Mouse (Mus musculus): ENCODE results near the gene Knop1.

Knop1 gene

DNA sequence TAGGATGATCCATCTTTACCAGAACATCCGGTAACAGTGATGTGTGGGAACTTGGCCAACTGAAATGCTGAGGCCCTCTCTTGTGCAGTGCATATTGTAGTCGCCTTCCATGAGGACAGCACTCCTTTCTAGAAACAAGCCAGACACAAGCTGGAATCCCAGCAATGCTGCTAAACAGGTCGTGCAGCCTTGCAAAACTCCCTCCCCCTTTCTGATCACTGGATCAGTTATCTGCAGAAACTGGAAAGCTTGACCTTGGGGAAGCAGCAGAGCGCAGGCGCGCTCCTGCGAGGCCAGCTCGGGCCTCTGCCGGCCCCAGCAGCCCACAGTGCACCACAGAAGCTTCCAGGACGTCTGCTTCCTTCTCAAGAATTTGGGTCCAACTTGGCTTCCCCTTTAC lies 7.3 kb downstream of the Knop1 start:
- peak; percentile 21 for DNase-seq (ENCODE audit: low spot score)

DNA sequence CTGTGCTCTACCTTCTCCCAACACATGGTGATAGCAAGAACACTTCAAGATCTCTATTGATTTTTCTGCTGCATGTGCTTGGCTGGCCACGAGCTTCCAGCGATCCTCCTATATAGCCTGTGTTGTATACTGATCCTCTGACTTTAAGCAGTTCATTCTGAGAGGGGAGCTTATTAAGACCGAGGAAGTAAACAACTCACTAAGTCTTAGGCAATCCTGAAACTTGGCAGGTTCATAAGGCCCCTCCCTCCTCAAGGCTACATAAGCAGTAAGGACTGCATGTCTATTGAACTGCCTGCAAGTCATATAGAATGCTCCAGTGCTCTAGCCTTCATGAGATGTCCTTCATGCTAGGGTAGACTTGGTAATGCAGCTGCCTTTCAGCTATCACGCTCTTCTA lies 9.7 kb downstream of the Knop1 start:
- DNase-seq (ENCODE audit: low spot score), result no peak

DNA sequence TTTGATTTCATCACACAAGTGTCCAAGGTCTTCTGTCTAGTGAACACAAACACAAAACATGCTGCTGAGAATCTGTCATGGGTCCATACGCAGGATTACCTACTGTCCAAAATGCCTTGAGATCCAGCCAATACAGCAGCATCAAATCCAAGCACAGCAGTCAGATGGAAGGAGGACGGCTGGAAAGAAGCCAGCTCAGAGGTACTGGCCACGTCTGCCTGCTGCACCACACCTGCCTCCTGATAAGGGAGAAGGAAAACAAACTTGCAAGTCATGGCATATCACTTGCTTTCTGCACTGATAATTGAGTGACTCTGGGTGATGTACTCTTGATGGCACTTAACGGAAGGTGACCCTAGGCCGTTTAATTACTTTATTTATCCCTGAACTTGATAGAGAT lies 10.9 kb downstream of the Knop1 start:
- DNase-seq (ENCODE audit: low spot score), result no peak

DNA sequence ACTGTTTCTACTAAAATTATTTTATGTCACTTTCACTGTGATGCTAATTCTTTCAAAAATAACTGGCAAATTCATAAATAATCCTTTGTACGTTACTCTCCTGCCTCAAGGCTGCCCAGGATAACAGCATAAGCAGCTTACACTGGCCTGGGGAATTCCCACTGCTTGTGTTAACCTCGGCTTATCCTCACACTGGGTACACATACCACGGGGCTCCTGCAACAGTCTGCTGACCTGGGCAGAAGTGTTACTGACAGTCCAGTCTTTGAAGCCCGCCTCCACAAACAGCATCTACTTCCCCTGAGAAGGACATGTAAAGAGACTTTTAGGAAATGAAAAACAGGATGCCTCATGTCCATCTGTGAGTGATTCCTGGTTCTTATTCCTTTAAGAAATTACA lies 13.1 kb downstream of the Knop1 start:
- DNase-seq (ENCODE audit: low spot score), result no peak

DNA sequence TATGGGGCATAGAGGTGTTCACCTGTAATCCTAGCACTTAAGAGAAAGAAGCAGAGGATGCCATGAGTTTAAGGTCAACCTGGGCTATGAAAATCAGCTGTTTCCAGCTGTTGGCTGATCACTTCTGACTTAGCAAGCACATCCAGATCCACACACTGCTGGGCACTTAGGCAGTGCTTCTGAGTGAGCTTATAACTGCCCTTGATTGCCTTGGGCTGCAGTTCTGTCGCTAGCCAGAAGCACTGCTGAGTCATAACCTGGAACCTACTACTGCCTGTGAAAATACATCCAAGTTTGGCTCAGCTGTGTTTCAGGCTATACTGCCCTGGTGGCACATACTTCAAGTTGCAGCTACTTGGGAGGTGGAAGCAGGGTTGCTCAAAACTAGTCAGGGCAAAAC lies 14.3 kb downstream of the Knop1 start:
- no peak for DNase-seq (ENCODE audit: low spot score)

DNA sequence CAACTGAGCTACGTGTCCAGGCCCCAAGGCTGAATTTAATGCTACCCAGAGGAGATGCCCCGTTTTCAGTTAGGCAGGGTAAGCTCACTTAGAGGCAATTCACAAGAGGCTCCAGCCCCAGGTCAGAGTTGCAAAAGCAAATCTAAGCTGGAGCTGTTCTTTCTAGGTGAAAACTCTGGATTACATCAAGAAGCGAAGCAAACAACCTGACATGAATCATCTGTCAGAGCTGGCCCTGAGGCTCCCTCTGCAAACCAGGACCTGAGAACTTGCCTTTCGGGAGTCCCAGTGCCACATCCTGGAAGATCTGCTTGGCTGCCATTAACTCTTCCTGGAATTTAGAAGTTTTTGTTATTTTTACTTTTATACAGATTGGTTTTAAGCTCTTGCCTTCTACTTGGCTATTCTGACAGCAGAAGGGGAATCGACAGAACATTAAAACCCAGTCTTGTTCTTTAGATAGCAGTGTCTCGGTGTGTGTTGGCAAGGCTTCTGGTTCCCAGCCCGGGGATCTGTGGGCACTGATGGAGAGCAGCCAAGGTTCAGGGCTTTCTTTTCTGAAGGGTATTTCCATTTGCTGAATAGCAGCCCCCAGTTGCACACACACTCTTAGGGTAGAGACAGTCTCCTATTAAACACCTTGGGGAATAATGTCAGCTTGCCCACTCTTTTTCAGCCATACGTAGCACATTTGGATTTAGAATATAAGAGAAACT lies 14.9 kb downstream of the Knop1 start:
- no peak for DNase-seq (ENCODE audit: low spot score)

DNA sequence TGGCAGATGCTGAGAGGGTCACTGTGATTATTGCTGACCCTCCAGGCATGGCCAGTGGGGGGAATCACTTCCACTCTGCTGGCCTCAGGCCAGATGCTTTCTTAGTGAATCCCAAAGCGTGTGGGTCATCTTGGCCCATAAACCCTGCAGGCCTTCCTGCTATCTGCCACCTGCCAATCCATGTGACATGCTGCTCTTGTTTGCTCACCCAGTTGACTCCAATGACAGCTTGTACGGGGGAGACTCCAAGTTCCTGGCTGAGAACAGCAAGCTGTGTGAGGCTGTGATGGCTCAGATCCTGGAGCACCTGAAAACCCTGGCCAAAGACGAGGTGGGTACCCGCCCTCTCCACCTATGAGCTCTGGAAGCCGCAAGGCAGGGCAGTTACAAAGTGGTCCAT lies 18.2 kb downstream of the Knop1 start:
- DNase-seq (ENCODE audit: low spot score), result no peak

DNA sequence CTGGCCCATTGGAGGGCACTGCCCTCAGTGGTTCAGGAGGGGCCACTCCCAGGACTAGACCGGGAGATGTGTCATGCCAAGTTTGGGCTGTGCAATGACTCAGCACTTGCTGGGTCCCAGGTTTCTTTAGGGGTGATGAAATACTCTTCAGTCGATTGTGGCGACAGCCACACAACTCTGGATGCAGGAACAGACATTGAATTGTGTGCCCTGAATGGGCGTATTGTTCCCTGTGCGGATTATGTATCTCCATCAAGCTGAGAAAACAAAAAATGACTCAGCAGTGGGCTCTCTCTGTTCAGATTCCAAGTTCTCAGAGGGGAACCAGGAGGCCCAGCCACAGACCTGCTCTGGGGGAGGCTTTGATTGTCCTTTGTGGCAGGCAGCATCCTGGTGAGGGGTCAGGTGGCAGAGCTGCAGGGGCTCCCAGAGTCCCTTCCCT lies 28.1 kb downstream of the Knop1 start:
- no peak for DNase-seq (ENCODE audit: low spot score)

DNA sequence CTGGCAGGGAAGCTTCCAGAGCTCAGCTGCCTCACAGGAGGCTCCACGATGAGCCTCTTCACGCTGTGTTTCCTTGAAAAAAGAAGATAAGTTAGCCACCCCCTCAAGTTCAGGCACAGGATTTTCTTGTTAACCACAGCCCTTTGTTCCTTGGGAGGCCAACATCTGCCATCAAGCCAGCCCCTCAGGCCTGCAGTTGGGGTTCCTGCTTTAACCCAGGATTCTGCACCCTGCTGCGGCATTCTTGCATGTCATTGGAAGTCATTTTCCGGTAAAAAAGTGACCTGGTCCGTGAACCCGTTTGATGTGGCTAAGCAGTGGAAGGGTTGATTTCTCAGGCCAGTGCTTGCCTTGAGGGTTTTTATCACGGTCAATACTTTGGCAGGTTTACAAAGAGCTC lies 31.6 kb downstream of the Knop1 start:
- no peak for DNase-seq (ENCODE audit: low spot score)

DNA sequence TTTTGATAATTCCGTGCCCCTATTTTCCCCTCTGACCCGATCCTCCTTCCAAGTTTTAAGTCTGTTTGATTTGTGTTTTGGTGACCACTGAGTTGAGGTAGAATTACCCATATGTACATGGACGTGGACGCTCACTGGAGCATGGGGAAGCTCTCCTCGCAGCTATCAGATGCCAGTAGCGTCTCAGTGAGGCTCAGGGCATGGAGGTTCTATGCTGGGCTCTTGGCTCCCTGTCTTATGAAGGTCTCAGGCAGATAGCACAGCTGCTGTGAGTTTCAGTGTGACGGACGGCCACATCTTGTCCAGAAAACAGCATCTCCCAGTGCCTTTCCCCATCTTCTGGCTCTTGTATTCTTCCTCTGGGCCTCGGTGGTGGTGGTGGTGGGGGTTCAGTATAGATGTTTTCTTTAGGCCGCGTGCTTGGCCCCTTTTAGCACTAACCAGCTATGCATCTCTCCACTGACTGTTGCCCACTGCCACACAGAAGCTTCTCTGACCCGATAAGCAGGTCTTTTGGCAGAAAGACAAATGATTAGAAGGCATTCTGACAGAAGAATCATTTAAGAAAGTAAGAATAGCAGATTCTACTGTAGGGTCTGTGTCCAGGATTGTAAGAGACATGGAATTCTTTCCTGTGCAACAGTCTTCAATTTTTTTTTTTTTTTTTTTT lies 34.0 kb downstream of the Knop1 start:
- DNase-seq (ENCODE audit: low spot score), result no peak

DNA sequence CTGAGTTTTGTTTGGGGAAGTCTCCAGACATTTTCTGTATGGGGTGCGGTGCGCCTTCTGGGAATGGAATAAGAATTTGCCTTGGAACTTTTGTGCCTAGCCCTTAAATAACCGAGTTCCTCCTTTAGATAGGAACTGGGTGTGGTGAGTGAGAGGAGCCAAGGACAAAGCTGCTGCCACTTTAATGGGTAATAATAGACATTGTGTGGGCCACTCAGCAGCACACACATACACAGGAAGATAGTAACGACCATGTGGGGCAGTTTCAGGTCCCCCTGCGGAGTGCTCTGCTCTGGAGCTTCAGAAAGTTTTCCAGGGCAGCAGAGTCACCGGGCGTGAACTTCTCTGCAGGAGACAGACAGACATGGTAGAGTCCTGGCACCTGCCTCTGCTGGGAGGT lies 34.7 kb downstream of the Knop1 start:
- no peak for DNase-seq (ENCODE audit: low spot score)

DNA sequence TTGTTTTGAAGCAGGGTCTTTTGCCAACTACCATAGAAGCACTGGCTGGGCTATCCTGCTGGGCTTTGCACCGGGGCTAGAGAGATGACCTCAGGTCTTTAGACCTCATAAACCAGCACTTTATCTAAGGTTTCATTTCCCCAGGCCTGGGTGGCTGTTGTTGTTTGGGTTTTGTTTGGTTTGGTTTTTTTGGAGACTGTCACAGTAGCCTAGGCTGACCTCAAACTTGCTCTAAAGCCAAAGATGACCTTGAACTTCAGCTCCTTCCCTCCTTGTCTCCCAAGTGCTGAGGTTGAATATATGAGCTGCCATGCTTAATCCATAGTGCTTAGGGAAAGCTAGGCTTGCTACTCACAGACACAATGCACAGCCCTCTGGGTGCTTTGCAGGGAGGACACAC lies 36.4 kb downstream of the Knop1 start:
- no peak for DNase-seq (ENCODE audit: low spot score)

DNA sequence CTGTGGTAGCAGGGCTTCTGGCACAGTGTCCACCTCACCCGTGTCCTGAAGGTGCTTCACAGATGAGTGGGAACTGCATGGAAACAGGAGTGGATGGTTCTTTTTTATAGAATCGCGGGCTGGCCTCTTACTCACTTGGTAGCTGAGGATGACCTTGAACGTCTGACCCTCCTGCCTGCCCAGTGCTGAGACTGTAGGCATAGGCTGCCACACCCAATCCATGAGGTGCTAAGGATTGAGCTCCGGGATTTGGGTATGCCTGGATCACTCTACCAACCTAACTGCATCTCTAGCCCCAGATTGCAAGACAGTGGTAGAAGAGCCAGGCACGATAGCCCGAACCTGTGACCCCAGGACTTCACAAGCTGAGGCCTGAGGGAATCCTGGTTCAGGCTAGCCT lies 38.3 kb downstream of the Knop1 start:
- DNase-seq (ENCODE audit: low spot score), result no peak

DNA sequence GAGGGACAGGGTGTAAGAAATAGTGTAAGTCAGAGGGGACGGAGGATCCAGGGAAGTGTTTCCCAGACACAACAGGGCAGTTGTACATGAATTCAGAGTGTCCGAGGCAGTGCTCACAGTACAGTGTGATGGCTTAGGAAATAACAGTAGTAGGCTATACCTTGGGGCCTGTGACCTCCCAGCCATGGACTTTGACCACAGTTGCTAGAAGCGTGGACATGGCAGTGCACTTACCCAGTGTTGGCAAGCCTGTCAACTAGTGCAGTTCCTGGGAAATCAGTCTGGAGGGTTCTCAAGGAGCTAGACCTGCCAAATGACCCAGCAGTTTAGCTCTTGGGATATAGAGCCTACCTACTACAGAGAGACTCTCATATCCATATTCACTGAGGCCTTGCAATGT lies 39.8 kb downstream of the Knop1 start:
- no peak for DNase-seq (ENCODE audit: low spot score)

DNA sequence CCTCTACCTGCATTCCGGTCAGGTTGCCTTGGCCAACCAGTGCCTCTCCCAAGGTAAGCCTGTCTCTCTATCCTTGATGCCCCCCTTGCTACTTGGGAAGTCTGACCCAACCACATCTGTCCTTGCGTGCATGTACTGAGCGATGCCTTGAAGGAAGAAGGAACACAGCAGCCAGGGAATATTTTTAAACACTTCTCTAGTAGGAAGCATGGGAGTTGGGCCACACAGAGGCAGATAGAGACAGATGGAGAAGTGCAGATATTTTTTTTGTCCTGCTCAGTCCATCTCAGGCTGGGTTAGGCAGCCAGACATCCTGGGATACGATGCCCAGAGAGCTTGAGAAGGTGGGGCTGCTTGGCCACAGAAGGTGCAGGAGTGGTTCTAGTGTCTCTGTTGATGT lies 42.5 kb downstream of the Knop1 start:
- no peak for DNase-seq (ENCODE audit: low spot score)

DNA sequence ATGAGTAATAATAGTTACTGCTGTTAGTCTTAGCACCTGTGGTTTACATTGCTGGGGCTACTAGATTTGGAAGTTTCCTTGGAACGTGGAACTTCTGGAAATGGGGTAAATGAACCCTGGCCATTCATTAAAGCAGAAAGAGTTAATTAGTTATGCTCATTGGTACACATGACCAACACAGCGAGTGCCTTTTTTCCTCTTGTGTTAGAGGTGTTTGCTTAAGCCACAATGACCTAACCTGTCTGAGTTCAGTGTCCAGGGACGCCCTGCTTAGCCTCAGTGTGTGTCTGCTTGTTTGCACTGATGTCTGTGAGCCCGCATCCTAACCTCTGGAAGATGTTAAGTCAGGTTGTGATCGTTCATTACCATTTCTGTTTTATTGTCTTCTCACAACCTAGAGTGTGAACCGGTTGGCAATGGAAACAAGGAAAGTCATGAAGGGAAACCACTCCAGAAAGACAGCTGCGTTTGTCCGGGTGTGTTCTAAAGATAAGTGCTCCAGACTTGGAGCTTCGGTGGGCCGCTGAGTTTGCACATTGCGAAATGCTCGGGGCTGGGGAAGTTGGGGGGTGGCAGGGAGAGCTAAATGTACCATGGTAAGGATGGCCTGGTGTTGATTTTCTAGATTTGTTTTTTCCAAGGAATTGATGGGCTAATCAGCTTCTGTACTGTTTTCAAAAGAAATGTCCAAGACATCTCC lies 44.5 kb downstream of the Knop1 start:
- DNase-seq (ENCODE audit: low spot score), result no peak

DNA sequence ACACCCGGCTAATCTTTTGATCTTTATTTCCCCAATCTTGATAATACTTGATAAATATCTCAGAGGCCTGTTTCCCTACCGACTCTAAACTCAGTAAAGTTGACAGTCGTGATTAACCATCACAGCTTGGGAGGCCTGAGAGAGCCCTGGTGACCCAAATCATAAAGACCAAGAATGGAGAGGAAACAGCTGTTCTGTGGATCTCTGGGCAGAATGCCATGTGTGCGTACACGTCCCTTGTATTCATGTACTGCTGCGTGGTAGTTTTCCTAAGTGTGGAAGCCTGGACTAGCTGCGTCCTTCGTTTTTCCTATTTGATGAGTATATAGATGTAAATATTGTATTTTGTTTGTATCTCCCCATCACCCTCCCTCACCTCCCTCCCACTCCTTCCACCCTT lies 48.2 kb downstream of the Knop1 start:
- no peak for DNase-seq (ENCODE audit: low spot score)

DNA sequence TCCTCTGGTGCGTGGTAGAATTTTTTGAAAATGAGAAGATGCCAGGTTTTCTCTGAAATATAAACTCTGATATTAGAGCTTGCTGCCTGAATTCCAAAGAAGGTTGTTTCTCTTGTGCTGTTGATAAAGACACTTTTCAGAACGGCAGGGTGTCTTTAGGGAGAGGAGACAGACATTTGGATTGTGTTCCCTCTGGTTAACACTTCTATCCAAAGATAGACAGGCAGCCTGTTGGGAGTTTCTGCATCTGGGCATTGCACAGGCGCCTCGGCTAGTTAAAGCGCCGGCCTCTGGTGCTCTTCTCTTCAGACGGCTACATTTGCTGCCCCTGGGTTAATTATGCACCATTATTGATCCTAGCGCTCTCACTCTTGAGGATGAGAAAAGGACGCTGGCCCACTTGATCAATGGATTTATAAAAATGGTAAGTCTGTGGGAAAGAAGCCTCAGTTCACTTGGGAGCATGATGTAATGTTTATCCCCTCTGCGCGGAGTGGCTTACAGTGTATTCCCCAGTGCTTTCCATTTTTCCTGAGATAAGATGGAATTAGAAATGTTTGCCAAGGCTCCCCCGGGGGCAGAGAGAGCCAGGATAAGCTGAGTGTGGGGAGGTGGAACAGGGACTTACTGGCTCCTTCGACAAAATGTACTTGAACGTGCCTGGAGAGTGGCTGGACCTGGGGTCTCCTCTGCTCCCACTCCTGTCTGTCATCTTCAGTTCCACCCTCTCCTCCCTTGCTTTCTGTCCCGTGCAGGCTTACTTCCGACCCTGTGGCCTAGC lies 49.2 kb downstream of the Knop1 start:
- no peak for DNase-seq (ENCODE audit: low spot score)

DNA sequence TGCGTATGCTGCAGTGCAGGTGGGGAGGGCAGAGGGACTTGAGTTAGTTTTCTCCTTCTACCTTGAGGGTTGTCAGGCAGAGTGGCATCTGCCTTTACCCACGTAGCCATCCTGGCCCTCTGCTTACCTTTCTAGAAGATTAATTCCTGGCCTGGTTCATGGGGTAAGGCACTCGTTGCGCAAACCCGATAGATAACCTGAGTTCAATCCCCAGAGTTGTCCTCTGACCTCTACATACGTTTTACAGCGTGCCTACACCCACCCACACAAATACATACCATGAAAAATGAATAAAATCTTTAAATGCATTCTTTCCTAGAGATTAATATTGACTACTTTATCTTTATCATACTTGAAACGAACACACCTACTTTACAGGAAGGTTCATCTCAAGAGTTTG lies 52.6 kb downstream of the Knop1 start:
- no peak for DNase-seq (ENCODE audit: low spot score)

DNA sequence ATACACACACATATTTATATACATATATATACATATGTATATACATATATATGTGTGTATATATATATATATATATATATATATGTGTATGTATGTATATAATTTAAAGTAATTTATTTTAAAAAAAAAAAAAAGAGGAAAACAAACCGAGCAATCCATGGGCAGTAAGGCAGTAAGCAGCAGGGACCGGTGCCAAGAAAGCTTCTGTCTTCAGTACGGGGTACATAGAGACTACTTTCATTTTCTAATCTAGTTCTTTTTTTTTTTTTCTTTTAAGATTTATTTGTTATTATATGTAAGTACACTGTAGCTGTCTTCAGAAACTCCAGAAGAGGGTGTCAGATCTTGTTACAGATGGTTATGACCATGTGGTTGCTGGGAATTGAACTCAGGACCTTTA lies 54.3 kb downstream of the Knop1 start:
- DNase-seq (ENCODE audit: low spot score), result no peak

DNA sequence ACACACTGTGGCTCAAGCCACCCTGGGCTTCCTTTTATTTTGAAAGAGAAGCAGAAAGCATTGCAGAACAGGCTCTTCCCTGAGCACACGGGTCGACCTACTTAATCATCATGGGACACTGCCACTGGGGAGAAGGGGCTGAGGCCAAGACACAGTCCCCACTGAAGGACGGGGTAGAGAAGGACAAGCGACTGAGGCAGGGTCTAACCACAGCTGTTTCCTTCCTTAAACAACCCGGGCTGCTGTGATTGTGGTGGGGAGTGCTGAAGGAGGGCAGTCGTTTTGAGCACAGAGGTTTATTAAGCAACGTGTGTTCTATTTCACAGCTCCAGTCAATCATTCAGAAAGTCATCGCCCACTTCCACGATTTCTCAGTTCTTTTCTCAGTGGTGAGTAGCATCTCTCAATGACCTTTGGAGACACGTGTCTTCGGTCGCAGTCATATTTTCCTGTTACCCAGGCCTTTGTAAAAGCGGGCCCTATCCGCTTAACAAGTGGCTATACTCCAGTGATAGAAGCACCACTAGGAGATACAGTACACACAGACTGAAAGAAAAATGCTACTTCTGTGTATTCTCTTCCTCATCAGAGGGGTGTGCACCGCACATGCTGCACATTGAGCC lies 55.8 kb downstream of the Knop1 start:
- no peak for DNase-seq (ENCODE audit: low spot score)

DNA sequence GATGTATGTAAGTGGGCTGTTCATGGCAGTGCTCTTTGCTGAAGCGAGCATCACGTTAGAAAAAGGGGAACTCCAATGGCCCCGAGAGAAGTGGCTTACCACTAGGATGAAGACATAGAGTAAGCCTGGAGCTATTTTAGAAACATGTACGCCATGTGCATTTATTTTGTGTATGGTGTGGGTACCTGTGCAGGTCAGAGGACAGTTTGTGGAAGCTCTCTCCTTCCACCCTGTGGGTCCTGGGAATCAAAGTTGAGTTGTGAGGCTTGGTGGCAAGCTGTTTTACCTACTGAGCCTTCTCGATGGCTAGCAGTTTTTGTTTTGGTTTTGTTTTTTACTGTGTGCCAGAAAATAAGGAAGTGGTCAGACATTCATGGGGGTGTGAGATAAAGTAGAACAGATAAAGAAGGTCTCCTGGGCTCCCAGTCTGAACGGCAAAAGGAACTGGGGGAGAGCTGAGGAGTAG lies 57.9 kb downstream of the Knop1 start:
- no peak for DNase-seq (ENCODE audit: low spot score)
